Mouse (Mus musculus): Measurements from ENCODE around the gene Klf17. TPM values are rescaled to one million over a fixed set of nuclear protein-coding genes. Genes with fewer than 3 reads are reported as not detected.

Klf17 gene
- total RNA-seq, 2 experiments from 2014 or later: not detected

Other genes with a start within 250 kb of the Klf17 start
- gene Eri3, start 215.3 kb downstream of the Klf17 start, total RNA-seq (2015): 36.8 and 39.7 TPM in 2 replicates
- 12.9 and 13.3 TPM in 2 replicates for gene Eri3, start 215.3 kb downstream of the Klf17 start, total RNA-seq (2017)
- gene Dmap1, start 83.4 kb downstream of the Klf17 start, total RNA-seq (2015): 9.6 and 11.3 TPM in 2 replicates
- 14.7 and 18.1 TPM in 2 replicates for gene Dmap1, start 83.4 kb downstream of the Klf17 start, total RNA-seq (2017)
- not detected in 2 replicates for gene Gm12845, start 41.2 kb downstream of the Klf17 start, total RNA-seq (2015)
- not detected in 2 replicates for gene Gm12845, start 41.2 kb downstream of the Klf17 start, total RNA-seq (2017)
- 0.76 and 2.6 TPM in 2 replicates for gene Slc6a9, start 68.9 kb upstream of the Klf17 start, total RNA-seq (2015)
- gene Slc6a9, start 68.9 kb upstream of the Klf17 start, total RNA-seq (2017): 1.9 and 6.1 TPM in 2 replicates
- gene Ccdc24, start 106.9 kb upstream of the Klf17 start, total RNA-seq (2015): not detected in 2 replicates
- not detected in 2 replicates for gene Ccdc24, start 106.9 kb upstream of the Klf17 start, total RNA-seq (2017)
- gene B4galt2, start 117.8 kb upstream of the Klf17 start, total RNA-seq (2015): not detected in 2 replicates
- 0.61 TPM in 1 of 2 replicates, not detected in the other for gene B4galt2, start 117.8 kb upstream of the Klf17 start, total RNA-seq (2017)
- gene Atp6v0b, start 121.7 kb upstream of the Klf17 start, total RNA-seq (2015): 482 and 584 TPM in 2 replicates
- gene Atp6v0b, start 121.7 kb upstream of the Klf17 start, total RNA-seq (2017): 229 and 245 TPM in 2 replicates
- gene Dph2, start 126.4 kb upstream of the Klf17 start, total RNA-seq (2015): 5.2 and 6.5 TPM in 2 replicates
- gene Dph2, start 126.4 kb upstream of the Klf17 start, total RNA-seq (2017): 4.1 and 4.3 TPM in 2 replicates
- 15.5 and 17.0 TPM in 2 replicates for gene Ipo13, start 149.4 kb upstream of the Klf17 start, total RNA-seq (2015)
- gene Ipo13, start 149.4 kb upstream of the Klf17 start, total RNA-seq (2017): 8.7 and 11.2 TPM in 2 replicates
- gene Artn, start 164.1 kb upstream of the Klf17 start, total RNA-seq (2015): not detected in 2 replicates
- gene Artn, start 164.1 kb upstream of the Klf17 start, total RNA-seq (2017): not detected in 2 replicates

All from megakaryocyte, adult 5-6 weeks (primary cell).